Mouse (Mus musculus) A20 (cell line): ENCODE results near the gene Crocc2.

Experiments used
- DNase-seq: peaks from one replicate; pipeline ENCODE4 v3.0.0-alpha.2; 2011; ENCODE audit warnings: low read depth, low spot score

The Crocc2 gene

DNA sequence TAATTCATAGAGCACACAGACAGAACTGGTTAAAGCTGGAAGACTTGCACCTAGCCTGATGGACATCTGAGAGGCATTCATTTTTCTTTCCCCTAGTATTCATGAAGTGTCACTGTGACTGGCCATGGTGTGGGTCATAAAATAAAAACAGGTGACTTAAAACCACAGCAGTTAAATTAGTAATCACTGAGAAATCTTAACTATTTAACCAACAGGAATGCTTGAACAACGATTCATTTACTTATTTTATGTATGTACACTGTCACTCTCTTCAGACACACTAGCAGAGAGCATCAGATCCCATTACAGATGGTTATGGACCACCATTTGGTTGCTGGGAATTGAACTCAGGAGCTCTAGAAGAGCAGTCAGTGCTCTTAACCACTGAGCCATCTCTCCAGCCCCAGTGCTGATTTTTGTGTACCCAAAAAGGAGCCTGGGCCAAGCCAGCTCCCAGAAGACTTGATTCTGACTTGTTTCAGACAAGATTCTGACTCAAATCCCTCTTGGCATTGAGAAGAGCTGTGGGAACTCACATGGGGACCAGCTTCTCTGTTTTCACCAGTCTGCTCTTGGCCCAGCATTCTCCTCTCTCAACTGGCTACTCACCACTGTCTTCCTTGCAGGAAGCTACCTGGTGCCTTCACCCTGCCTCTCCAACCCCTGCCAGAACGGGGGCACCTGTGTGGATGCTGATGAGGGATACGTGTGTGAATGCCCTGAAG lies 102.2 kb downstream of the Crocc2 start:
- DNase-seq: no peak

DNA sequence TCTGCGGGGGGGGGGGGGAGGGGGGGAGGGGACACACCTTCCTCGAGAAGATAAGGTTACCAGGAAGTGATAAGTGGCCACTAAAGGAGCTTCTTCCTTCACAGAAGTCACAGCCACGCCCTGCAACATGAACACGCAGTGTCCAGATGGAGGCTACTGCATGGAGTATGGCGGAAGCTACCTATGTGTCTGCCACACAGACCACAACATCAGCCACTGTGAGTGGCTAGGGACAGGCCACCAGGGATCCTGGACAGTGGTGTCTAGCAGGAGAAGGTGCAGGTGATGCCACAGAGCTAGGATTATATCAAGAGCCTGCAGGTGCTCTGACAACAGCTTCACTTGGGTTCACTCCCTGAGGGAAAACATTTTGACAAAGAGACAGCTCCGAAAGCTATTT lies 103.2 kb downstream of the Crocc2 start:
- no peak for DNase-seq

DNA sequence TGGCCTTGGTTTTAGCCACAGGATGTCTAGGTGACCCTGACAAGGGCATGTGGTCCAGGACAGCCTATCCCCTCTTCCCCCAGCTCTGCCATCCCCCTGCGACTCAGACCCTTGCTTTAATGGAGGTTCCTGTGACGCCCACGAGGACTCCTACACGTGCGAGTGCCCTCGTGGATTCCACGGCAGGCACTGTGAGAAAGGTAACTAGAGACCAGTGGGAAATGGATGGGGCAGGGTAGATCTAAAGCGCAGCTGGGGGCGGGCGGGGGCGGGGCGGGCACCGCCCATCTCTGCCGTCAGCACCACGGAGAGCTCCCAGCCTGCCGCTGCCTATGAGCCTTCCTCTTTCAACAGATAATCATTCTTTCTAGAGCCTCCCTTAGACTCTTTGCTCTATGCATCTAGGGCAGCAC lies 103.9 kb downstream of the Crocc2 start:
- DNase-seq: peak; percentile 50

DNA sequence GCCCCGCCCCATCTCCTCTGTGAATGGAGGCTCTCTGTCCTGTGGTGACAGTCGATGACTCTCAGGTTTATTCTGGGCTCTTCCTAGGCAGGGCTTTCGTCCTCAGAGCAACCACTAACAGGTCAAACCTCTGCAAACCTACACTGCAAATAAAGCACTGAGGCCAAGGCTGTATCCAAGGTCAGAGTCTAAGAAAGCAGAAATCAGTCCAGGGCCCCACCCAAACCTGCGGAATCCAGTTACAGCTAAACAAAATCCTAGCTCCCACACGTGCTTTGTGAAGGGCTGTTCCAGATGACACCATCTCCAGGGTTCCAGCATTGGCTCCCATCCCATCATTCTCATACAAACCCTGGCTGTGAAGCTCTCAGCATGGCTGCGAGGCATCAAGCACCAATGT lies 107.0 kb downstream of the Crocc2 start:
- DNase-seq: no peak

DNA sequence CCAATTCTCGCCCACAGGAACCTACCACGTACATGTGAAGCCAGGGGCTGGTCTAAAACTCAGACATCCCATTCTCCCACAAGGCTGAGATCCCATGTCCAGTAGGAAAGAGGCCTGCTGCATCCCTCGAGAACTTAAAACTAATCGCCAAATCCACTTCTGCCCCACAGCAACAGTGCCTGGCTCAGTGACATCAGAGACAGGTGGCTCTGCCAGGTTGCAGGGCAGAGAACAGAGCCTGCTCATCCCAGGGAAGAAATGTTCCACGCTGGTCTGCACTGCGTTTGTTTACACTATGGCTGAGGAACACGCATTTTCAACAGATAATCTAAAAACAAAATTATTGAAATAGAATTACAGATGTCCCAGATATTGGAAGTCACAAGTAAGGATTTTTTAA lies 108.5 kb downstream of the Crocc2 start:
- DNase-seq: no peak
